Mouse (Mus musculus): ENCODE measurements around the gene Ddr2. TPM values are rescaled to one million over a fixed set of nuclear protein-coding genes. Genes with fewer than 3 reads are reported as not detected.

Gene Ddr2
- polyA plus RNA-seq, 1 experiment from 2014 or later, result 2.4 TPM

DNA sequence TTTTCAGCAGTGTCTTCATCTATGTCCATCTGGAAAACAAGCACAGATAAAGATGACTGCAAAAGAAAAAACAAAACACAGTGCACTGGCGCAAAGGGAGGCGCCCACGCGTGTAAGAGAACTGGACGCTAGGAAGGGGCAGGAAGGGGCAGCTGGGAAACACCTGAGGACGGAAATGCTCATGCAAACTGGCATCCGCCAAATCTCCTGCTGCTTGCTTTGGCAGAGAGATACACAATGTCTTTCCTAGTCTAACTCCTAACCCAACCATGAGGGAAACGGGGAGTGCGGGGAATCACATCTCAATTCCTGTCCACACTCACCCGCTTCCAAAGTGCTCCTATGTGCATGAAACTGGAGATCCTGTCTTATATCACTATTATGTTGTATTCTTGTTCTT lies 157.5 kb downstream of the Ddr2 start:
- no peak overlapping the region for H3K4me3 ChIP-seq
- H3K9ac ChIP-seq, result no peak overlapping the region
- H3K27me3 ChIP-seq (replicated peaks), result no peaks in the 10 kb centered on the region
- 92% methylated on average over 10 of the region's 10 CpGs for WGBS (ENCODE audit: insufficient replicate concordance)
- peaks cover 55% of the 10 kb centered on the region for H3K36me3 ChIP-seq
- H3K4me2 ChIP-seq, result no peak overlapping the region
- ATAC-seq, result no peak
- H3K9me3 ChIP-seq (replicated peaks), result no peaks in the 10 kb centered on the region
- H3K4me1 ChIP-seq, result no peaks in the 10 kb centered on the region
- no peak overlapping the region for H3K27ac ChIP-seq

DNA sequence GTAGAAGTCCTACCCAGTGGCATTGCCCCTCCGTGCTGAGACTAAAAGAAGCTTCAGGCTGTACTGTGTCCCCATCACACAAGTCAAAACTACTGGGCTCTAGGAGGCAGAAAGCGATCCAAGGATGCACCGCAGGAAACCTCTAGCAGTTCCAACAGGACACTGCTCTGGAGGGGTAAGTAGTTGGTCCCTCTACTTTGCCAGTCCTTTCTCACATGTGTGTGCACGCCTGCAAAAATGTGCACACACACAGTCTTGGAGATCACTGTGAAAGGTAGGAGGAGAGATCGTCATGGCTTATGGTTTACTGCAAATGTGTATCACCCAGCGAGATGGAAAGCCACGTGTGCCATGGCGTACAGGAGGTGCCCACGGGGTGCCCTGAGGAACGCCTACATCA lies 157.9 kb downstream of the Ddr2 start:
- Histone ChIP-seq H3K4me3 (no peak overlapping the region), H3K9ac (no peak overlapping the region), H3K4me2 (no peak overlapping the region), H3K4me1 (no peaks in the 10 kb centered on the region), H3K27ac (no peak overlapping the region), H3K36me3 (peaks cover 50% of the 10 kb centered on the region), H3K27me3 (replicated peaks) (no peaks in the 10 kb centered on the region), H3K9me3 (replicated peaks) (no peaks in the 10 kb centered on the region)
- WGBS (ENCODE audit: insufficient replicate concordance), result 84% methylated on average over 10 of the region's 10 CpGs
- no peak for ATAC-seq

DNA sequence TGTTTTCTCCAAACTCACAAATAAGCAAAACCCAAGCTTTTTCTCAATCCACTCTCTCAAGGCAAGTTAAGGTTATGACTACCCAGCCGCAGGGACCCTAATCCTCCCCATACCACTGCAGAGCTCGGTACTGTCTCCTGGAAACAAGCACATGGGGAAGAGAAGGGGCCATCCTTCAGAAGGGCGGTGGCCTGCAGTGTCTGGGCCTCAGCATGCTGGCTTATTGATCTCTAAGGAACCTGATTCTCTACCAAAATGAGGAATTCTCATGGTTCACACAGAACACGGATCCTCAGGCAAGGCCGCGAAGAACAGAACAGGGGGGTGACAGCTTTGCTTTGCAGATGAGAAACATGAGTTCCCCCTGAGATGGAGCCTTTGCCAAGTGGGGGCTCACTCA lies 159.0 kb downstream of the Ddr2 start:
- Histone ChIP-seq H3K36me3 (peaks cover 44% of the 10 kb centered on the region), H3K4me3 (no peak overlapping the region), H3K9me3 (replicated peaks) (no peaks in the 10 kb centered on the region), H3K4me2 (no peak overlapping the region), H3K4me1 (no peaks in the 10 kb centered on the region), H3K9ac (no peak overlapping the region), H3K27ac (no peak overlapping the region), H3K27me3 (replicated peaks) (no peaks in the 10 kb centered on the region)
- no peak for ATAC-seq
- 84% methylated on average over 6 of the region's 6 CpGs for WGBS (ENCODE audit: insufficient replicate concordance)

DNA sequence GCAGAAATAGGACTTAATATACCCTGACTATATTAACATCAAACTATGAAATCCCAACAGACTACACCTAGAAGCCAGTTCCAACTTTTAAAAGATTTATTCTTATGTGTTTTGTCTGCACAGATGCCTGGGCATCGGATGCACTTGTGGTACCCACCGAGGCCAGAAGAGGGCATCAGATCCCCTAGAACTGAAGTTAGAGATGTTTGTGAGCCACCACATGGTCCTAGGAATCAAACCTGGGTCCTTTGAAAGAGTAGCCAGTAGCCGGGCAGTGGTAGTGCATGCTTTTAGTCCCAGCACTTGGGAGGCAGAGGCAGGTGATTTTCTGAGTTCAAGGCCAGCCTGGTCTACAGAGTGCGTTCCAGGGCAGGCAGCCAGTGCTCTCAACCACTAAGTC lies 159.9 kb downstream of the Ddr2 start:
- Histone ChIP-seq H3K36me3 (peaks cover 35% of the 10 kb centered on the region), H3K4me1 (no peaks in the 10 kb centered on the region), H3K9ac (no peak overlapping the region), H3K27ac (no peak overlapping the region), H3K9me3 (replicated peaks) (no peaks in the 10 kb centered on the region), H3K4me3 (no peak overlapping the region), H3K27me3 (replicated peaks) (no peaks in the 10 kb centered on the region), H3K4me2 (no peak overlapping the region)
- ATAC-seq, result no peak
- 70% methylated on average over 4 of the region's 4 CpGs for WGBS (ENCODE audit: insufficient replicate concordance)

DNA sequence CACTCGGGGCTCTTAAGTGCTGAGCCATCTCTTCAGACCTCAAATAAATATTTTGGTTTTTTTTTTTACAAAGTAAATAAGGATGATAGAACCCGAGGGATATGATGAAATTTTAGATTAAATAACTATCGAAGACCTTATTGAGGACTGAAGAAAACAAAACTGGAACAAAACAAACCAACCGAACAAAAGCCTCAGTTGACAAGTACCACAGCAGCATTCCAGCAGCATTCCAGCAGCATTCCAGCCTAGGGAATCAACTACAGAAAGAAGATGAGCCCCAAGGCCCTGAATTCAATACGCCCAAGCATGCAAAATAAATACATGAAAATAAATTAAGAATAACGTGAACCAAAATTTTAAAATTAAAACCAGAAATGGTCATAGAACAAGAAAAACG lies 160.6 kb downstream of the Ddr2 start:
- Histone ChIP-seq H3K4me1 (no peaks in the 10 kb centered on the region), H3K4me3 (no peak overlapping the region), H3K27me3 (replicated peaks) (no peaks in the 10 kb centered on the region), H3K36me3 (peaks cover 28% of the 10 kb centered on the region), H3K4me2 (no peak overlapping the region), H3K9me3 (replicated peaks) (no peaks in the 10 kb centered on the region), H3K27ac (no peak overlapping the region), H3K9ac (no peak overlapping the region)
- no peak for ATAC-seq
- WGBS (ENCODE audit: insufficient replicate concordance), result 65% methylated on average over 7 of the region's 7 CpGs

DNA sequence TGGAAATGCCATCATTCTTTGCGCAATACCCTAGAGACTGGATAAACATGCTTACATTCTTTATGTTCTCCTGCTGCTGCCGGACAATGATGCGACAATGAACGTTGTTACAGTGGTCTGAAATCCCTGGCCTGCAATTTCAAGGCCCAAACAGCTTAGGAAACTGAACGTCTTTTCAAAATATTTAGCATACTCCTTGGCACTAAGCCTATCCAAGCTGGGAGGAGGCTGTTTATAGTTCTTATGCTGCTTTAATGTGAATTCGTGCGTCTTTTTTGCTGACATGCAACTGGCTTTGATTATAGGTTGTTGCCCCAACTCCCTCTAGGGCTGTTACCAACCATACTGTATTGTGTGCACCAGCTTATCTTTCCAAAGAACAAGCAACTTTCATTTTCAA lies 161.7 kb downstream of the Ddr2 start:
- WGBS (ENCODE audit: insufficient replicate concordance), result 77% methylated on average over 7 of the region's 7 CpGs
- H3K4me2 ChIP-seq, result no peak overlapping the region
- peaks cover 19% of the 10 kb centered on the region for H3K36me3 ChIP-seq
- no peaks in the 10 kb centered on the region for H3K9me3 ChIP-seq (replicated peaks)
- H3K27me3 ChIP-seq (replicated peaks), result no peaks in the 10 kb centered on the region
- no peak for ATAC-seq
- no peaks in the 10 kb centered on the region for H3K4me1 ChIP-seq
- no peak overlapping the region for H3K27ac ChIP-seq
- no peak overlapping the region for H3K4me3 ChIP-seq
- H3K9ac ChIP-seq, result no peak overlapping the region

DNA sequence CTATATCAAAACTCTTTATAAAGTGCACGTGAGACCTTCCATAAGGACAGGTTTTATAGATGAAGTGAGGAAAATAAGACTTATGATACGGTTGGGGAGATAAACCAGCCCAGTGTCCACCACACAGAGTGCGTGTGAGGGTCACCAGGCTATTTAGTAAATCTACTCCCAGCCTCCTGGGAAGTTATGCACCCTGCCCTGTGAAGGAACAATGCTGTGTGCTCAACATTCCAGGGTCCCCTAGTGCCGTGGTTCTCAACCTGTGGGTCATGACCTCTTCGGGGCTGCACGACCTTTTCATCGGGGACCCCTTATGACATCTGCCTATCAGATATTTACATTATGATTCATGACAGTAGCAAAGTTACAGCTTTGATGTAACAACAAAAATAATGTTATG lies 162.3 kb downstream of the Ddr2 start:
- Histone ChIP-seq H3K4me3 (no peak overlapping the region), H3K4me1 (no peaks in the 10 kb centered on the region), H3K9ac (no peak overlapping the region), H3K9me3 (replicated peaks) (no peaks in the 10 kb centered on the region), H3K27ac (no peak overlapping the region), H3K27me3 (replicated peaks) (no peaks in the 10 kb centered on the region), H3K36me3 (peaks cover 18% of the 10 kb centered on the region), H3K4me2 (no peak overlapping the region)
- WGBS (ENCODE audit: insufficient replicate concordance), result 72% methylated on average over 7 of the region's 7 CpGs
- ATAC-seq, result no peak

DNA sequence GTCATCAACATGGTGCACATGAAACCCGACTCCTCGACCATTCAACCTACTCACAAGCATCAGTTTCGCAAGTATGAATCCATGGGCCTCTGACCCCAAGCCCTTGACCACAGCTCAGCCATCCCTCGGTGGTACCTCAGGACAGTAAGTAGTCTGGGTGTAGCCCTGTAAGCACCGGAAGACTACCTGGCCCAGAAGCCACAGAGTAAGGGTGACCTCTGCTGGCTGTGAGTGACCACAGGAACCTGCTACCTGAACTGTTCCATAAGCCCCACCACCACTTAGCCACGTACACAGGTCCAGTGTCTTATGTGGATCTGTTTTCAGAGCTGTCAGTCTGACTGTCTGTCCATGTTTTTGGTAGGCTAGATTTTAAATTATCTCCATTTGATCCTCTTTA lies 162.9 kb downstream of the Ddr2 start:
- Histone ChIP-seq H3K9me3 (replicated peaks) (no peaks in the 10 kb centered on the region), H3K9ac (no peak overlapping the region), H3K4me3 (no peak overlapping the region), H3K4me2 (no peak overlapping the region), H3K27me3 (replicated peaks) (no peaks in the 10 kb centered on the region), H3K36me3 (peaks cover 12% of the 10 kb centered on the region), H3K4me1 (no peaks in the 10 kb centered on the region), H3K27ac (no peak overlapping the region)
- 48% methylated on average over 6 of the region's 6 CpGs for WGBS (ENCODE audit: insufficient replicate concordance)
- ATAC-seq, result no peak

DNA sequence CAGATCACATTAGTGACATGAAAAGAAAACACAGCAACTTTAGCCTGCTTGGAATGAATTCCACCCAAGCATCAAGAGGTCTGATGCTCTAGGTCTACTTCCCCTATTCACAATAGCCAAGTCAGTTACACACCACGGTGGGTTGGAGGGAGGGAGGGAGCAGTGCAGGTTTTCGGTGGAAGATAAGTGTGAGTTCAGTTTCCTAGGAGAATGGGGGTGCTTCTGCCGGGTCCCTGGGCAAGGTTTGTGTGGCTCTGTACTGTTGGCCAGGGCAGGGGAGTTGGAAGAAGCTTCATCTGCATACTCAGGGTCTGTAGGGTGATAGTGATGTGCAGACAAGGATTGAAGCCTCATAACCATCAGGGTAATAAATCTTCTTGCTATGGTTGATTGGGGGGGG lies 164.6 kb downstream of the Ddr2 start:
- Histone ChIP-seq H3K27ac (no peak overlapping the region), H3K9me3 (replicated peaks) (no peaks in the 10 kb centered on the region), H3K4me3 (no peak overlapping the region), H3K27me3 (replicated peaks) (no peaks in the 10 kb centered on the region), H3K9ac (no peak overlapping the region), H3K4me1 (no peaks in the 10 kb centered on the region), H3K4me2 (no peak overlapping the region), H3K36me3 (peaks cover 3% of the 10 kb centered on the region; the same call in 1 of the 2 replicates)
- no peak for ATAC-seq
- 42% methylated on average over 3 of the region's 3 CpGs for WGBS (ENCODE audit: insufficient replicate concordance)

DNA sequence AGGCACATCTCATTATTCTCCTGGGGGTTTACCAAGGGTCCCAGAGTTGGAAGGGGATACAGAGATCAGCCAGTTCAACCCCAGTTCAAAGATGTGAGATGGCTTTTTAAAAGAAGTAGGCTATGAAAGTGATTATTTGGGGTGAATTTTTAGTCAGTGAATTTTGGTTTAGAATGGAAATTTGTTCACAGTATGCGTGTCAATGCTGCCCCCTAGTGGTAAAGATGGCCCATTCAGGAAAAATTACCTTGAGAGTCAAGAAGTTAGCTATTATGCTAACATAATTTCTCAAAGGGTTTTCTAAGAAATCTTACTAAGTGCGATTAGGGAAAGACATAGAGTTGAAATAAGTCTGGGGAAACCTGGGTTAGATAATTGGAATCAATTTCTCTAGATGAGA lies 171.2 kb downstream of the Ddr2 start:
- Histone ChIP-seq H3K27me3 (replicated peaks) (no peaks in the 10 kb centered on the region), H3K27ac (no peak overlapping the region), H3K9me3 (replicated peaks) (no peaks in the 10 kb centered on the region), H3K36me3 (no peaks in the 10 kb centered on the region), H3K4me3 (no peak overlapping the region), H3K4me2 (no peak overlapping the region), H3K9ac (no peak overlapping the region), H3K4me1 (no peaks in the 10 kb centered on the region)
- no peak for ATAC-seq
- WGBS (ENCODE audit: insufficient replicate concordance), result 5% methylated on average over 2 of the region's 2 CpGs

DNA sequence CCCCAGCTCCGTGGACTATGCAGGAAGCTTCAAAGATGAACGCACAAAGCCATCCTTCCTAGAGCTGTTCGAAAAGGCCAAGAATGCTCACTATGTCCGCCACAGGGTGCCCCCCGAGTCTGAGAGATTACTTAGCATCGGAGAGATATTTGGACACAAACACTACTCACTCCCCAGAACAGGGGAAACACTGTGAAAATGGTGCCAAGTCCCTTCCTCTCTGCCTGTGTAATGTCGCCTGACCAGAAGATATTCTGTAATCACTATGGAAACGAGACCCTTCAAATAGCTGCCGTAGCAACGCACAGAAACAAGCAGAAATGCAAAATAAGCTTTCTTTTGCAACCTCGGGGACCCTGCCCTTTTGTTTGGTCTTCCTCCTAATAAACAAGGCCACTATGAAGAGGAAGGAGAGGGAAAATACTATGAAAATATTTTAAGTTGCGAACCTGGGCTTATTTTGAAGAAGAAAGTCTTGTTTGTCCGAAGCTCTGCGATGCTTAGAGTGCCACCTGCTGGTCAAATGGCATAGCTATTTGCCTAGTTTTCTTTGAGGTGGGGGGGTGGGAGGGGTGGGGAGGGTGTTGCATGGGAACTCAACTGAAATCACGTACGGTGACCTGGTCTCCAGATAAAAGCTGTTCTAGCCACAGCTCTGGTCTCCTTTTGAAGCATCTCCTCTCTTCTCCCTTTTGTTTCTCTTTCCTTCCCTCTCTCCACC lies 176.4 kb downstream of the Ddr2 start:
- Histone ChIP-seq H3K27ac (no peak overlapping the region), H3K4me3 (no peak overlapping the region), H3K27me3 (replicated peaks) (no peaks in the 10 kb centered on the region), H3K36me3 (no peaks in the 10 kb centered on the region), H3K9ac (no peak overlapping the region), H3K4me2 (no peak overlapping the region), H3K4me1 (no peaks in the 10 kb centered on the region), H3K9me3 (replicated peaks) (no peaks in the 10 kb centered on the region)
- WGBS (ENCODE audit: insufficient replicate concordance), result 45% methylated on average over 16 of the region's 16 CpGs
- ATAC-seq, result no peak

DNA sequence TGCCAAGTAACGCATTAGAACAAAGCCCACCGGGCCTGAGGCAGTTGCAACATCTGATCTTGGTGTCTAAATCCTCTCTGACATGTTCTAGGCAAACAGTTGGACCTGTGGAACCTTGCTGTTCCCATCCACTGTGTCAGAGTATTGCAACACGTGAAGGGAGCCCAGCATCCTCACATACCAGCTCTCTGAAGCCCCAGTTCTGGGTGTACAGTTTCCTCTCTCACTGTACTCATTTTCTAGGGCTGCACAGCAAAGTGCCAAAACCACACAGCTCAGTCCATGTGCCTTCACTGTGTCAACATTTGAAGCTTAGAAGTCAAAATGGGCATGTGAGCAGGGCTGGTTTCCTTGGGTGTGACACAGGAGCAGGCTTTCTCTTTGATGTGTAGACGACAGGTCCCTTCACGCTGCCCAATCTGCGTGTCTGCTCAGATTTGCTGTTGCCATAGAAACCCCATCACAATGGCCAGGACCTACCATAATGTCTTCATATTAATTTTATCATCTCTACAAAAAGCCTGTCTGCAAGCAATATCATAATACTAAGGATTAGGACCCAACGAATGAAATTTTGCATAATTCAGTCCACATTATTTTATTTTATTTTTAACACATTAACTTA lies 178.3 kb downstream of the Ddr2 start:
- H3K36me3 ChIP-seq, result no peaks in the 10 kb centered on the region
- WGBS (ENCODE audit: insufficient replicate concordance), result 63% methylated on average over 7 of the region's 7 CpGs
- no peak overlapping the region for H3K27ac ChIP-seq
- no peak for ATAC-seq
- H3K4me2 ChIP-seq, result no peak overlapping the region
- no peak overlapping the region for H3K4me3 ChIP-seq
- no peak overlapping the region for H3K9ac ChIP-seq
- no peaks in the 10 kb centered on the region for H3K4me1 ChIP-seq
- no peaks in the 10 kb centered on the region for H3K27me3 ChIP-seq (replicated peaks)
- H3K9me3 ChIP-seq (replicated peaks), result no peaks in the 10 kb centered on the region

DNA sequence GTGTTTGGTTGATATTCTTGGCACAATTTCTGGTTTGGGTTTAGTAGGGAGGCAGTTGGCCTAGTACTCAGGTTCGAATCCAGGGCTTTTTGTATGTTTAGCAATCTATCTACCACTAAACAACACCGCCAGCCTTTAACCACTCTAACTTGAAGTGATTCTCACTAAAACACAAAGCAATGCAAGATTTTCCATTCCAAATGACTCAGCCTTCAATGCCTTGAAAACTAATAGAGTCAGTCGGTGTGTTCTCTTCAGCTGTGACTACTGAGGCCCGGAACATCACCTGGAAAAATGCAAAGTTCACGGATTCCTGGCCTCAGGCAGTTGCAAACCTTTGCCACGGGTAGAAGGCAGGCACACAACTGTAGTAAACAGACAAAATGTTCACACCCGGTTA lies 178.9 kb downstream of the Ddr2 start:
- WGBS (ENCODE audit: insufficient replicate concordance), result 65% methylated on average over 7 of the region's 7 CpGs

More for the DNA sequence above, 178.9 kb downstream of the Ddr2 start:
- no peak overlapping the region for H3K4me2 ChIP-seq
- H3K9me3 ChIP-seq (replicated peaks), result no peaks in the 10 kb centered on the region
- H3K27ac ChIP-seq, result no peak overlapping the region
- H3K27me3 ChIP-seq (replicated peaks), result no peaks in the 10 kb centered on the region
- no peak overlapping the region for H3K4me3 ChIP-seq
- ATAC-seq, result no peak
- H3K4me1 ChIP-seq, result no peaks in the 10 kb centered on the region
- H3K9ac ChIP-seq, result no peak overlapping the region
- H3K36me3 ChIP-seq, result no peaks in the 10 kb centered on the region
